Mouse (Mus musculus): ENCODE measurements around the gene Osbp.

GRCm38 (mm10) chr19:11922068-11922467, 43.7 kb upstream of the Osbp start:
- TF ChIP-seq POLR2A (IDR thresholded peaks at IDR 0.05; ENCODE audit: control insufficient read depth, low read depth, low read length) (no peak), CTCF (IDR thresholded peaks at IDR 0.05; ENCODE audit: control insufficient read depth, insufficient read depth, insufficient replicate concordance, low read depth, low read length) (no peak)
